Mouse (Mus musculus): ENCODE measurements at regions not wholly inside any gene's neighbourhood (a gene's known extent, or its start where the extent isn't known, plus 50 kb on each side); places are given as distances from the start of the nearest gene placed in this dataset.

DNA sequence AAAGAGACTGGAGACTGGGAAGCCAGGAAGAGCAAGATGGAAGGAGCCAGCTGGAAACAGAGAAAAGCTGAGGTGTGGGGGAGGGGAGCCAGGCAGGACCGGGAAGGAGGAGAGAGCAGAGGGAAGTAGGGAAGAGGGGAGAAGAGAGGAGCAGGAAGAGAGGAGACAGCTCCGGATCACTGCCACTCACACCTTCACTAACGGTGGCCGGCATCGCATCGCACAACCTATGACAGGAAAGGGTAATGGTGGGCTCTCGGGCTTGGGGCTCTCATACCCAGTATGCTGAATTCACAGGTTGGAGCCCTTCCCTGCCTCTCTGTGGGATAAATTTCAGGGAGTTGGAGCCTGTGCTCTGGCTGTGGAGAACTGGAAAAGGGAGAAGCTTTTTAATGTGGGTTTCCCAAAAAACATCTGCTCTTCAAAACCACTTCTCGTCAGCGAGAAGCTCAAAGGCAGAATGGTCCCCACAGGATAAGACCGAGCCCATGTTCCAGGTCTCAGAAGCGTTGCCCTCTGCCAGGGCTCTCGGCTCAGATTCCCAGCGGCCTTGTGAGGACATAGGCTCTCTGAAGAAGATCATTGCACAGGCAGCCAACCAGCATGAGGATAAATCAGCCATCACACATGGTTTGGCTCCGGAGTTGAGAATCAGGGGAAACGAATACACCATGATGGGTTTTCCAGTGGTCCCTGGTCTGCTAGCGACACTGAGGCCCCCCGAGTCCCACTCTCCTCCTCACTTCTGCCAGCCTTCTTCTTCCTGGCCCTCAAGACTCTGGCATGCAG, 53.8 kb upstream of the Coro2b start:
- Histone ChIP-seq H3K4me1 (ENCODE audit: insufficient read depth, low read length) (no peaks in the 10 kb centered on the region), H3K27me3 (ENCODE audit: insufficient read depth, low read length) (no peaks in the 10 kb centered on the region), H3K27ac (ENCODE audit: low read length) (no peak overlapping the region), H3K4me2 (replicated peaks; ENCODE audit: low read depth, low read length) (no peak overlapping the region), H3K9ac (replicated peaks; ENCODE audit: low read length) (no peak overlapping the region), H3K9me3 (ENCODE audit: low read length) (no peaks in the 10 kb centered on the region), H3K36me3 (ENCODE audit: insufficient read depth, low read length) (no peaks in the 10 kb centered on the region), H3K4me3 (ENCODE audit: low read length) (no peak overlapping the region)
- no peak for ATAC-seq (ENCODE audit: low FRiP score, low TSS enrichment)
- 80% methylated on average over 17 of the region's 17 CpGs for WGBS

DNA sequence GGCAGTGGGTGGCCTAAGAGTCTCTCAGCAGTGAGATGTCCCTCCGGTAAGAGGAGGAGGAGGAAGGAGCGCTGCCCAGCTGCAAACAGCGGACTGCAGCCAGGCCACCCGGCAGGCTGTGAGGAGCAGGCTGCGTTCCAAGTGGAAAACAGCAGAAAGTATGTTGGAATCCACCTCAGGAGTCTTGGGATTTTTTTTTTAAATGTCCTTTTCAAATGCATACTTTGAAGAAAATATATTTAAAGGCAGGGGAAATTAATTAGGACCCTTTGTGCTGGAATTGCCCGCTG, 54.3 kb upstream of the Coro2b start:
- no peak overlapping the region for H3K4me3 ChIP-seq (ENCODE audit: low read length)
- ATAC-seq (ENCODE audit: low FRiP score, low TSS enrichment) = no peak
- H3K36me3 ChIP-seq (ENCODE audit: insufficient read depth, low read length) = no peaks in the 10 kb centered on the region
- no peak overlapping the region for H3K9ac ChIP-seq (replicated peaks; ENCODE audit: low read length)
- H3K27me3 ChIP-seq (ENCODE audit: insufficient read depth, low read length) = no peaks in the 10 kb centered on the region
- no peak overlapping the region for H3K4me2 ChIP-seq (replicated peaks; ENCODE audit: low read depth, low read length)
- H3K9me3 ChIP-seq (ENCODE audit: low read length) = no peaks in the 10 kb centered on the region
- H3K4me1 ChIP-seq (ENCODE audit: insufficient read depth, low read length) = no peaks in the 10 kb centered on the region
- H3K27ac ChIP-seq (ENCODE audit: low read length) = no peak overlapping the region
- WGBS = 68% methylated on average over 6 of the region's 6 CpGs

DNA sequence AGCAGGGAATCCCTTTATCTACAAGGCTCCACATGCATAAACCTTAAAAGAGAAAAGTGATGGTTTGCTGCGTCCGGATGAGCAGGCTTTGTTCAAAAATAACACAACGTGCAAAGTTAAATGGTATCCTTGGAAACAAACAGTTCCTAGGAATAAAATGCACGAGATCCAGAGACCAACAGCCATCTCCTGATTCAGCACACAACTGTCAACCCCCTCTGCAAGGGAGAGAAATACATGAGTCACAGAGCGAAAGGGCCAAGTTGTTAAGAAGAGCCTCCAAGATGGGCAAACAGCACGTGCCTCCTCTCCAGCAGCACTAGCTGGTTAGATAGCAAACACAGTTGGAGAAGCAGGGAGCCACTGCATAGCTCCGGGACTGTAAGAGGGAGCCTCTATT, 61.2 kb upstream of the Coro2b start:
- 85% methylated on average over 7 of the region's 7 CpGs for WGBS
- H3K9me3 ChIP-seq (ENCODE audit: low read length) = no peaks in the 10 kb centered on the region
- H3K27me3 ChIP-seq (ENCODE audit: insufficient read depth, low read length) = no peaks in the 10 kb centered on the region
- H3K27ac ChIP-seq (ENCODE audit: low read length) = no peak overlapping the region
- no peak for ATAC-seq (ENCODE audit: low FRiP score, low TSS enrichment)
- H3K4me3 ChIP-seq (ENCODE audit: low read length) = no peak overlapping the region
- H3K4me1 ChIP-seq (ENCODE audit: insufficient read depth, low read length) = no peaks in the 10 kb centered on the region
- H3K4me2 ChIP-seq (replicated peaks; ENCODE audit: low read depth, low read length) = no peak overlapping the region
- H3K36me3 ChIP-seq (ENCODE audit: insufficient read depth, low read length) = no peaks in the 10 kb centered on the region
- H3K9ac ChIP-seq (replicated peaks; ENCODE audit: low read length) = no peak overlapping the region

DNA sequence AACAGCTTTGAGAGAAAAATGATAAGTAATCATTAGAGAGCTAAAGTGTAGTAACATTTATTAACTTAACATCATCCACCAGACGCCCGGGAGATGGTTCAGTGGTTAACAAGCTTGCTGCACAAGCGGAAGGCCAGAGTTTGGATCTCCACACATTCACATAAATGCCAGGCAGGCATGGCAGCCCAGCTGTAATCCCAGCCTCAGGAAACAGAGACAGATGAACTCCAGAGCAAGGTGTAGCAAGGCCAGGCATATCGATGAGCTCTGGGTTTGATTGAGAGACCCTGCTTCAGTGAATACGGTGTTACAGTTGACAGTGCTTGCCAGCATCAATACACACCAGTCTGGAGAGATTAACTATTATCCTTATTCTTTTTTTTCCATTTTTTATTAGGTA, 62.1 kb upstream of the Coro2b start:
- no peaks in the 10 kb centered on the region for H3K4me1 ChIP-seq (ENCODE audit: insufficient read depth, low read length)
- 82% methylated on average over 5 of the region's 5 CpGs for WGBS
- ATAC-seq (ENCODE audit: low FRiP score, low TSS enrichment) = no peak
- H3K4me2 ChIP-seq (replicated peaks; ENCODE audit: low read depth, low read length) = no peak overlapping the region
- no peaks in the 10 kb centered on the region for H3K36me3 ChIP-seq (ENCODE audit: insufficient read depth, low read length)
- H3K27me3 ChIP-seq (ENCODE audit: insufficient read depth, low read length) = no peaks in the 10 kb centered on the region
- H3K27ac ChIP-seq (ENCODE audit: low read length) = no peak overlapping the region
- H3K9ac ChIP-seq (replicated peaks; ENCODE audit: low read length) = no peak overlapping the region
- H3K4me3 ChIP-seq (ENCODE audit: low read length) = no peak overlapping the region
- H3K9me3 ChIP-seq (ENCODE audit: low read length) = no peaks in the 10 kb centered on the region

DNA sequence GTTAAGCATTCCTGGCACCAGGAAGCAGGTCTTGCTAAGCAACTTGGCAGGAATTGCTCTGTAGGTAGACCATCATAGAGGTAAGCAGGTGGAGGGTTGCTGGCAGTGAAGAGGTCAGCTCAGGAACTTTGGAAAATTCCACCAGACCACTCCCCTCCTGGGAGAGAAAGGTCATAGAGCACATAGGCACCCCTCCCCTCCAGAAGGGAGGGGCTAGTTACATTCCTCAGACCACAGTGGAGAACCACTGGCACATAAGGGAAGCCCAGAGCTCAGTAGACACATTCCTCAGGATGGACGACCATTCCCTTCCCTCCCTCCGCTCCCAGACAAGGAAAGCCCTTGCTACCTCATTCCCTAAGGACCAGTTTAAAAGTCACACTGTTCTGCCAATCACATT, 67.1 kb upstream of the Itga11 start:
- Histone ChIP-seq H3K4me2 (replicated peaks; ENCODE audit: low read depth, low read length) (no peak overlapping the region), H3K4me3 (ENCODE audit: low read length) (no peak overlapping the region), H3K9me3 (ENCODE audit: low read length) (peaks cover 9% of the 10 kb centered on the region), H3K27ac (ENCODE audit: low read length) (no peak overlapping the region), H3K27me3 (ENCODE audit: insufficient read depth, low read length) (no peaks in the 10 kb centered on the region), H3K9ac (replicated peaks; ENCODE audit: low read length) (no peak overlapping the region), H3K4me1 (ENCODE audit: insufficient read depth, low read length) (no peaks in the 10 kb centered on the region), H3K36me3 (ENCODE audit: insufficient read depth, low read length) (no peaks in the 10 kb centered on the region)
- ATAC-seq (ENCODE audit: low FRiP score, low TSS enrichment) = no peak
- 64% methylated on average over 2 of the region's 2 CpGs for WGBS

DNA sequence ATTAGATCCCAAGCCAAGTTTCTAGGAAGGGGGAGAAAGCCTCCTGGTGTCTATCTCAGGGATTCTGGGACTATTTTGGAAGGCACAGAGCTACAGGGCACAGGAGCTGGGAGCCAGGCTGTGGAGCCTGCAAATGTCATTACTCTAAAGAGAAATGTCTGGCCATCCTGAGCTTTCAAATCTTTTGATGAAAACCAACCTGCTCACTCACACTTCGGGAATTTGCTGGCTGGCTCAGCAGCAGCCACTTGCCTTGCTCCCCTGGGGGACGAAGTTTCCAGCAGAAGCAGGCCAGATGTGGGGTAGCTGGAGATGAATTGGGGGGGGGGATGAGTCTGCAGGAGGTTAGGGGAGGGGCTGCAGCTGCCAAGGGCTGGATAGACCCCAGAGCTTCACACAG, 66.2 kb upstream of the Itga11 start:
- no peaks in the 10 kb centered on the region for H3K27me3 ChIP-seq (ENCODE audit: insufficient read depth, low read length)
- H3K27ac ChIP-seq (ENCODE audit: low read length) = no peak overlapping the region
- no peak overlapping the region for H3K4me2 ChIP-seq (replicated peaks; ENCODE audit: low read depth, low read length)
- H3K9me3 ChIP-seq (ENCODE audit: low read length) = peaks cover 9% of the 10 kb centered on the region
- no peak overlapping the region for H3K4me3 ChIP-seq (ENCODE audit: low read length)
- no peak for ATAC-seq (ENCODE audit: low FRiP score, low TSS enrichment)
- H3K36me3 ChIP-seq (ENCODE audit: insufficient read depth, low read length) = no peaks in the 10 kb centered on the region
- no peak overlapping the region for H3K9ac ChIP-seq (replicated peaks; ENCODE audit: low read length)
- no peaks in the 10 kb centered on the region for H3K4me1 ChIP-seq (ENCODE audit: insufficient read depth, low read length)
- WGBS = 59% methylated on average over 2 of the region's 2 CpGs

DNA sequence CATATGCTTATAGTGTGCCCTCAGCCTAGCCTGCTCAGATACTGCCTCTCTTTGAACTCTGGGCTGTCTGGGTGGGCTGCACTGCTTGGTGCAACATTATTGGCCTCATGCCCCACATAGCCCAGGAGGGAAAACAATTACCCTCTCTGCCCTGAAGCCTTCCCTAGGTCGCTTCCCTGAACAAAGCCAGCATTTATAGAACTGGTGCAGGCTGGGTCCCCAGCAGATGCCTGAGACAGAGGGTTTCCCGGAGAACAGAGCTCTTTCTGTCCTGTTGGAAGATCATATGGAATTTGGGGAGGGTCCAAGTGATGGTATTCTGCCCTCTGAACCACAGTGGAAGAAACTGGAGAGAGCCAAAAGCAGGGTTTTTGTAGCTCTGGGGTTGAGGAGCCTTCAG, 64.6 kb upstream of the Itga11 start:
- no peaks in the 10 kb centered on the region for H3K36me3 ChIP-seq (ENCODE audit: insufficient read depth, low read length)
- 46% methylated on average over 2 of the region's 2 CpGs for WGBS
- peaks cover 9% of the 10 kb centered on the region for H3K9me3 ChIP-seq (ENCODE audit: low read length)
- no peak overlapping the region for H3K27ac ChIP-seq (ENCODE audit: low read length)
- no peak overlapping the region for H3K9ac ChIP-seq (replicated peaks; ENCODE audit: low read length)
- no peaks in the 10 kb centered on the region for H3K27me3 ChIP-seq (ENCODE audit: insufficient read depth, low read length)
- no peak overlapping the region for H3K4me2 ChIP-seq (replicated peaks; ENCODE audit: low read depth, low read length)
- no peak for ATAC-seq (ENCODE audit: low FRiP score, low TSS enrichment)
- no peak overlapping the region for H3K4me3 ChIP-seq (ENCODE audit: low read length)
- H3K4me1 ChIP-seq (ENCODE audit: insufficient read depth, low read length) = no peaks in the 10 kb centered on the region

DNA sequence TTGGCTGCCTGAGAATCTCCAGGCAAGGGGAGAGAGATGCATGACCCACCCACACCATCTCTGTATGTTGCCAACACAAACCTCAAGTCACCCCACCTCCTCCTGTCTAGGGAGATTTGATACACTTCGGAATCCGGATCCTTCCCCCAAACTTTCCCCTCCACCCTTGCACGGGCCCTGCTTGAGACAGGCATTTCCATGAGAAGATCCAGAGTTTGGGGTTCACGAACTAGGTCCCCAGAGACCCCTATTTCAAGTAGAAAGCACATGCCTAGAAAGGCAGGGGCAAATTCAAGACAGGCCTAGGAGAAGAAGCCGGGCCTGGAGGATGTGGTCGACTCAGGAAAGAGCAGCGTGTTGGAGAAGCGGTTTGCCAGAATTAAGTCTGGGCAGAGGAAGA, 63.8 kb upstream of the Itga11 start:
- 60% methylated on average over 8 of the region's 8 CpGs for WGBS
- Histone ChIP-seq H3K27me3 (ENCODE audit: insufficient read depth, low read length) (no peaks in the 10 kb centered on the region), H3K4me3 (ENCODE audit: low read length) (no peak overlapping the region), H3K36me3 (ENCODE audit: insufficient read depth, low read length) (no peaks in the 10 kb centered on the region), H3K4me1 (ENCODE audit: insufficient read depth, low read length) (no peaks in the 10 kb centered on the region), H3K9ac (replicated peaks; ENCODE audit: low read length) (no peak overlapping the region), H3K9me3 (ENCODE audit: low read length) (peaks cover 9% of the 10 kb centered on the region), H3K4me2 (replicated peaks; ENCODE audit: low read depth, low read length) (no peak overlapping the region), H3K27ac (ENCODE audit: low read length) (no peak overlapping the region)
- ATAC-seq (ENCODE audit: low FRiP score, low TSS enrichment) = no peak

DNA sequence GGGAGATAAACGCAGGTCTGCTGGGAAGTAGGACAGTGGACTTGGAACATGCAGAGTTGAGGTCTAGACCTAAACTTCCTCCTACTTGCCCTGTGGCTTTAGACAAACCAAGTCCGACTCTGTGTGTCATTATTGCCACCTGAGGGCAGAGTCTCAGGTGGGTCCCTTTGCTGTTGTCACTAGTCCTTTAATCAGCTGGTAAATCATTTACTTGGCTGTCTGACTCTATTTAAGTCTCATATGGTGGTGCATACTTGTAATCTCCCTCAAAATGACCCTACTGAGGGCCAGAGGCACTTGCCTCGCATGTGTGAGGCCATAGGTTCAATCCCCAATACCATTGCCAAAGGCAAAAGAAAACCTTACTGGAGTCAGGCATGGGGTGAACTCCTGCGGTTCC, 62.7 kb upstream of the Itga11 start:
- Histone ChIP-seq H3K9me3 (ENCODE audit: low read length) (peaks cover 4% of the 10 kb centered on the region), H3K9ac (replicated peaks; ENCODE audit: low read length) (no peak overlapping the region), H3K4me3 (ENCODE audit: low read length) (no peak overlapping the region), H3K36me3 (ENCODE audit: insufficient read depth, low read length) (no peaks in the 10 kb centered on the region), H3K27me3 (ENCODE audit: insufficient read depth, low read length) (no peaks in the 10 kb centered on the region), H3K4me1 (ENCODE audit: insufficient read depth, low read length) (no peaks in the 10 kb centered on the region), H3K4me2 (replicated peaks; ENCODE audit: low read depth, low read length) (no peak overlapping the region), H3K27ac (ENCODE audit: low read length) (no peak overlapping the region)
- WGBS = 79% methylated on average over 4 of the region's 4 CpGs
- ATAC-seq (ENCODE audit: low FRiP score, low TSS enrichment) = no peak

DNA sequence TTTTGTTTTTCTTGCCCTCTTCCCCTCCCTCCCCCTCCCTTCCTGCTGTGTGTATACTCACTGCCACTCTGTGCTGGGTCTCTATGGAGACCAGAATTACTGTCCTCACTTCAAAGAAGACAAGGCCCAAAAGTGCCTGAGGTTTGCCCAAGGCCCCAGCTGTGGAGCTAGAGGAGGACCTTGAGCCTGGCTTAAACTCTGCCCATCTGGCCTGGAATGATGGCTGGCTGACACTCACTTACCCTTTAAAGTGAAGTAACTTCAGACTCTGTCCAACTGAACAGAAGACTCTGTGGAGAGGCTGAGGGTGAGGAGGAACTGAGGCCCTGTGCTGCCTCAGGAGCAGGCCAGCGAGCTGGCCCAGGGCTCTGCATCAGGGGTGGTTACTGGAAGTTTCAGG, 61.8 kb upstream of the Itga11 start:
- no peaks in the 10 kb centered on the region for H3K36me3 ChIP-seq (ENCODE audit: insufficient read depth, low read length)
- 55% methylated on average over 1 of the region's 1 CpGs for WGBS
- H3K4me3 ChIP-seq (ENCODE audit: low read length) = no peak overlapping the region
- H3K27me3 ChIP-seq (ENCODE audit: insufficient read depth, low read length) = no peaks in the 10 kb centered on the region
- H3K4me2 ChIP-seq (replicated peaks; ENCODE audit: low read depth, low read length) = no peak overlapping the region
- no peaks in the 10 kb centered on the region for H3K4me1 ChIP-seq (ENCODE audit: insufficient read depth, low read length)
- H3K9ac ChIP-seq (replicated peaks; ENCODE audit: low read length) = no peak overlapping the region
- no peak for ATAC-seq (ENCODE audit: low FRiP score, low TSS enrichment)
- H3K9me3 ChIP-seq (ENCODE audit: low read length) = peaks cover 4% of the 10 kb centered on the region; the same call in 1 of the 2 replicates
- H3K27ac ChIP-seq (ENCODE audit: low read length) = no peak overlapping the region
